Mouse (Mus musculus): ENCODE measurements around the gene Slc16a14.
"Not testable (repeated sequence)": the region's sequence is repeated elsewhere in the genome, so short reads cannot be mapped to it uniquely, and the experiment has no call there.

The Slc16a14 gene

DNA sequence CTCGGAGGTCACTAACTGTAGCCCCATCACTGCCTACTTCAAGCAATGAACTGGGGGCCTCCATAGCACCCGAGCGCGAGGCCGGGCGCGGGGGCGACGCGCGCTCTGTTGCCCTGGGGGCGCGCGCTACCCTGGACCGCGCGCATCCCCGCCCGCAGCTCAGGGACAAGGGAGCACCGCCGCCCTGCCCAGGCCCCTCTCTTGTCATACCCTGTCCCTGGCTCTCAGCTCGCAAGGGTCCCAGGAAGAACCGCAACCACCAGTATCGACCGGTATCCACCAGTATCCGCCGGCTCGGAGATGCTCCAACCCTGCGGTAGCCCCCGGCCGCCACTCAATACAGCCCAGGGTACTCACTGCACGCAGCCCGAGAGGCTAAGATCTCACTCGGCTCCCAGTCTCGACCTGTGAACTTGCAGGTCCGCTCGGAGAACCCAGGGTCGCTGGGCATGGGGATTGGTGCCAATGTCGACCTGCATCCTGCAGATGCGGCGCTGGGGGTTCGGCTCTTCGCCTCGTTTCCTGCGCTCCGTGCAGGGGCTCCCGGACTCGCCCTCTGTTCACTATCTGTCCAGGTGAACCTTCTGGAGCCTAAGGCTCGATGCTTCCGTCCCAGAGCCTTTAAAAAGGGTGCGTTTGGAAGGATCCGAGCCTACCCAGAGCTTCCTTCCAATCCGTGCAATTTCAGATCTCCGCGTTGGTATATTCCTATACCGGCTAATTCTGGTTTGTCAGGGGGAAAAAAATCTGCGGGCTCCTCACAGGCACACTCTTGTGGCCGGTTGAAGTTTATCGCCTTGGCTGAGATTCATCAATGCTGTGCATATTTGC is at the start of gene Slc16a14:
TSS of gene Slc16a14 (minus strand) at position 632 of the 831 bp plus-strand sequence.
- peak; percentile 80 for DNase-seq (ENCODE audit: extremely low spot score, low spot score)

DNA sequence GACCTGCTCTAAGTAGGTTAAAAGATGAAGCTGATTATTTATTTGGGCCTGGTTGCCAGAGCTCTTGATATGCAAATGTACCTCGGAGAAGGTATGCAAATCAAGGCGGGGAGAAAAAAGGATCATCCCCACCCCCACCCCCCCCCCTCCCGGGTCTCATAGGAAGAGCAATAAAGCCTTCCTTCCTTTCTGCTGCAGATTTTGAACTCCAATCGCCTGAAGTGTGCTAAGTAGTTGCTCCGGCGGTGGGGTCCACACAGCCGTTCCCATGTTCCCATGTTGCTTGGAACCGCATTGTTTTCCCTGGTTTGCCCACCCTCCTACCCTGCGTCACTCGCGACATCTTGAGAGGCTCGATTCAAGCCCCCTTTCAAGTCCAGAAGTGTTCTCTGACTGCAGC is 26.8 kb upstream of the Slc16a14 start:
- DNase-seq (ENCODE audit: extremely low spot score, low spot score) = not testable (repeated sequence)

DNA sequence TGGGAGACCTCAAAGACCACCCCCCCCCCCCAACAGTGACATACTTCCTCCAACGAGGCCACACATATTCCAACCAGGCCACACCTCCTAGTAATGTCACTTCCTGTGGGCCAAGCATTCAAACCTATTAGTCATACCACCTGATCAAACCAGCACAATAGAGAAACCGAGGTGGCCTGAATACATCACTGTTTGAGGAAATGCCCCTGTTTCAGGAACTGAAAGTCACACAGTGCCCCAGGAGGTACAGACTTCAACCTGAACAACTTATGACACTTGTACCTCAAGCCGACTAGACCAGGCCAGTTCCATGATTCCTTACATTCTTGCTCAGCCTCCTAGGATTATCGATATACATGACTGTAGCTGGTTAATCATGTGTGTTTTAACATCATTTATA is 22.8 kb upstream of the Slc16a14 start:
- DNase-seq (ENCODE audit: extremely low spot score, low spot score) = not testable (repeated sequence)

DNA sequence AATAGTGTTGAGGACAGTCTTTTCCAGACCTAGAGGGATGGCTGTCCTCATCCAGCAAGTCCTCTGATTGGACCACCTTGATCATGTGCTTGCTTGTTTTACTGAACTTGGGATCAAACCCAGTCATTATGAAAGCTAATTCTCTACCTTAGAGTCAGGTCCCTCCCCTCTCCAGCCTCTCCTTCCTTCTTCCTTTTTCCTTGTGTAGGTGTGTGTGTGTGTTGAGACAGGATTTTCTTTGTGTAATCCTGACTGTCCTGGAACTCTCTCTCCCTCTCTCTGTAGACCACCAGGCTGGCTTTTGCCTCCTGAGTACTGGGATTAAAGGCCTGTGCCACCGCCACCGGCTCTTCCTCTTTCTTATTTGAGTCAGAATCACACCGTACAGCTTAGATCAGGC is 21.8 kb upstream of the Slc16a14 start:
- DNase-seq (ENCODE audit: extremely low spot score, low spot score) = not testable (repeated sequence)

DNA sequence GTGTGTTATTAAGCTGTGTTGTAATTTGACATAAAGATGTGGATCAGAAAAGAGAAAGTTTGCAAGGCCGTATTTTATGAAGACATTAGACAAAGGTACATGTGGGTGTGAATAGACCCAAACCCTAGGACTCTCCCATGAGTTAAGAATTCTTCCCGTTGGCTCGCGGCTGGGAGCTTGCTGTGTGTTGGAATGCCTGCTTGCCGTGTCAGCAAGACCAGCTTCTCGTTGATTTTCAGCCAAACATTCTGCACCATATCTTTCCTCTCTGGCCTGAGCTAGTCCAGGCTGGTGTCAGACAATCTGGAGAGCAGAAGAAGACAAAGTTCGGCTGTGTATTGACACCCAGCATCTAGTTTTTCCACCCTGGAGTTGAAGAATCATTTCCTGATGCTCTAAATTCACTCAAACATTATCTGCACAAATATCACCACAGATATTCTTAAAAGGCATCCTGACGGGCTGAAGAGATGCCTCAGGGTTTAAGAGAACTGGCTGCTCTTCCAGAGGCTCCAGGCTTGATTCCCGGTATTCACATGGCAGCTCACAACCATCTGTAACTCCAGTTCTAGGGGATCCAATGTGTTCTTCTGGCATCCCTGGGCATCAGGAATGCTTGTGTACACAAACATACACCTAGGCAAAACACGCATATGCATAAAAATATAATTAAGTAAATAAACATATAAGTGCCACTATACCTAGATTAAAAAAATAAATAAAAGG is 17.7 kb upstream of the Slc16a14 start:
- DNase-seq (ENCODE audit: extremely low spot score, low spot score) = no peak

DNA sequence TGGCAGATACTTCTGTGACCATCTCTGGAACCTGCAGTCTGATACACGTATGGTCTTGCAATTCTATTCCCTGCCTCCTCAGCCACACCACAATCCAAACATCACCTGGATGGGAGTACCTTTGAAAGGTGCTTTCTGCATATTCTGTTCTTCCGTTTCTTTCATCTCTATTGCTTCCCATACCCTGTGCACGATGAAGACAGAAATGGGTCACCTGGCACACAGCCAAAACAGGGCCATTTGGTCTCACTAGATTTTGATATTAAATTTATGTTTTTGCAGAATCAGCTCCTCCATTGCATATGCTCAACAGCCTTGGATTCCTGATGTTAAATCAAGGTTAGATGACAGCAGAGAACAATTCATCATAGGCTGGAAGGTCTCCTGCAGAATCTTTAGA is 16.6 kb upstream of the Slc16a14 start:
- DNase-seq (ENCODE audit: extremely low spot score, low spot score) = no peak

DNA sequence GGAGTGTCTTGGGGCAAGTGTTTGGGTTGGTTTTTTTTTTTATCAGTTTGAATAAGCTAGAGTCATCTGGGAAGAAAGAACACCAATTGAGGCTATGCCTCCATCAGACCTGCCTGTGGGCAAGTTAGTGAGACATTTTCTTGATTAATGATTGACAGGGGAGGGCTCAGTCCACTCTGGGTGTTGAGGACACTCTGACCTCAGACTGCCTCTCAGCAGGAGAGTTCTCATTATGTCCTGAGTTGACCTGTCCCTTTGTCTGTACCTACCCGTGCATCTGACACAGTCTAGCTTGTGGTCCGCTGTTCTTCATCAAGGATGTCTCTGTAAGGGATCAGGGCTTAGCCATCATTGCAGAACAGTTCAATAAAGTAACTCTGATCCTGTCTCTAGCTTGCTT is 12.5 kb upstream of the Slc16a14 start:
- DNase-seq (ENCODE audit: extremely low spot score, low spot score) = no peak

DNA sequence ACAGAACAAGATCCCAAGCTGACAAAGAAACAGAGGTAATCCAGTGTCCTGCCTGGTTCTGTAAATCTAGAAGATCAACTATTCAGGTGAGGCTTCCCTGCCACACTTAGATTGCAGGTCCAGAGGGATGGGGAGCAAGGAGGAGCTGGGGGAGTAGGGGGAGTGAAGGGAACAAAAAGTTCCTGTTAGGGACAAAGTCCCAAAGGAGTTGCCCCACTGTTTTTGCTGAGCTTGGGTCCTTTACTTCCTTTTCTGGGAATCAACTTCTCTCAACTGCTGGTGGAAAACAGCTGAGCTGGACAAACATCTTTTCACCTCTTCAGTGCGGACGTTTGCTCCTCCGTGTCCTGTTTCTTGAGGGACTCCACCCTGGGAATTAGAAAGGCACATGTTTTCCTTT is 11.0 kb upstream of the Slc16a14 start:
- DNase-seq (ENCODE audit: extremely low spot score, low spot score) = no peak

DNA sequence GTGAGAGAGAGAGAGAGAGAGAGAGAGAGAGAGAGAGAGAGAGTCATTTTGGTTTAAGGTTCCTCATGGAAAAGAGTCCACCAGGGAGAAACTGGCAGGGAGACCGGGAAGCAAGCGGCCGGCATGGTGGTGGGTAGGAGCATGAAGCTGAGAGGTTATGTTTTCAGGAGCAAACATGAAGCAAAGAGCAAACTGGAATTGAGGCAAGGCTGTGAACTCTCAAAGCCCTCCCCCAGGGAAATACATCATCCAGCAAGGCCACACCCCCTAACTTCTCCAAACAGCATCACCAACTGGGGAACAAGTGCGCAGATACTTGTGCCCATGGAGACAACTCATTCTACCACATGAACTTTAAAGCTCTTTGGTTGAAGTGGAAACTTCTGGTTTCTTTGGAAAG is 8.6 kb upstream of the Slc16a14 start:
- DNase-seq (ENCODE audit: extremely low spot score, low spot score) = no peak

DNA sequence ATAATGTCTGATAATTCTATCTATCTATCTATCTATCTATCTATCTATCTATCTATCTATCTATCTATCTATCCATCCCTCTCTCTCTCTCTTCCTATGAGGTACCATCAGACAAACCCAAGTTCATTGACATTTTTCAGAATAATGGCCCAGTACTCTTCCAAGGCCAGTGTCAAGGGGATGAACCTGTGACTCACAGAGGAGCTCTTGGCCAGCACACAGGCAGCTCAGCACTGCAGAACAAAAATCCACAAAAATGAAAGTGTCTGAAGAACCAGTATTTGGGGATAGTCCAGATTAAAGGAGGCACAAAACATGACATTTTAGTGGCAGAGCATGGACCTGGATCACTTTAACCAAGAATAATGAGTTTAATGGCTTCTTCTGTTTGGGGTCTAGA is 7.7 kb upstream of the Slc16a14 start:
- DNase-seq (ENCODE audit: extremely low spot score, low spot score) = no peak

DNA sequence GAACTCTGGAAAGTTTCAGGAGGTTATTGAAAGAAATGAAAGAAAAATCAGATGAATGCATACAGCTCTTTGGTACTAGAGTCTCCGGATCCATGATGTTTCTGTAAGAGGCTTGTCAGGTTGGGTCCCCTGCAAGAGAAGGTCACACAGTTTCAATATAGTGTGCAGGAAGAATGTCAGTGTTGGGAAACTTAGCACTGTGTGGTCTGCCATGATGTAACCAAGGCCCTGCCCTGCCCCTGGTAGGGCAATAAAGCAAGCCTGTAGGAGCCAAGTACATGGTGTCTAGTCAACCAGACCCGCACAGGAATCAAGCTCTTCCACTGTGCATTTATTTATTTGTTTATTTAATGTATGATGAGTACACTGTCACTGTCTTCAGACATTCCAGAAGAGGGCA is 5.4 kb upstream of the Slc16a14 start:
- no peak for DNase-seq (ENCODE audit: extremely low spot score, low spot score)

DNA sequence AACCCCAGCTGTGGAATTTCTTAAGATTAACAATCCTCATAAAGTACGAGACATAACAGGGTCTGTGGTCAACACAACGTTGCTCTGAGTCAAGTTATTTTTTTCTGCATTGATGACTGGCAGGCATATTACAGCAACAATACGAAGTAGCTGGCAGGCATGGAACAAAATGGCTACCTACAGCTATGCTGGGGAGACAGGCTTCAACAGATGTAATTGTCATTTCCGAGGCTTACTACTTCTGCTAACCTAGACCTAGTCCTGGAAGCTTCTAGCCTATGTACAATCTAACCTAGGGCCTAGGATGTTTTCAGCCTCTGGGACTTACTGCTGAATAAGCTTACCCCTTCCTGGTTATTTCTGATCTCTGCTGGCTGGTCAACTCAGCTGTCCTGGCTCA is 4.5 kb upstream of the Slc16a14 start:
- DNase-seq (ENCODE audit: extremely low spot score, low spot score) = no peak

DNA sequence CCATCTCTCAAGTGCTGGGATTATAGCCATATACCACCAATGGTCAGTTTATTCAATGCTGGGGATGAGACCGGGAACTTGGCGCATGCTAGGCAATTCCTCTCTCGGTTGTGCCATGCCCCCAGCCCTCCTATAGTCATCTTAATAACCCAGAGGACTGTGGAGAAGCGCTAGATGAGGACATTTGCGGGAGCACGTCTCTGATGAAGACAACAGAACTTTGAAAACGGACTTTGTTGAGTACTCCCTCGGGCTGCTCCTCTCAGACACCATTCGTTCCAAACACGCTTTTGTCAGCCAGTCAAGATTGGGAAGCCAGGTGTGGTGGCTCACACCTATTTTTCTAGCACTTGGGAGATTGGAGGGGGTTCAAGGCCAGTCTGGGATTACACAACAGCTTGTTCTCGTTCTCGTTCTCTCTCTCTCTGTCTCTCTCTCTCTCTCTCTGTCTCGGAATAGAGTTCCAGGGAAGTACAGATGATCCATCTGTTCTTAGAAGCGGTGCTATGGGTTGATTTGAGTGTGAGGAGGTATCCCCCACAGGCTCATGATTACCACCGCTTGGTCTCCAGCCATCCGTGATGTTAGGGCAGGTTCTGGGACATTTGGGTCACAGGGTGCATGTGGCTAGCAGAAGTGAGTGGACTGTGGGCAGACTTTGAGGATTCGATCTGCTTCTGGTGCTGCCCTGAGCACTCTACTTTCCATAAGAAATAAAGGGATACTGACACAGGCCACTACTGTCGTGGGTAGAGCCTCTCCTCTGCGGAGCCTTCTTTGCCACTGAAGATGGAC is 2.0 kb upstream of the Slc16a14 start:
- no peak for DNase-seq (ENCODE audit: extremely low spot score, low spot score)

DNA sequence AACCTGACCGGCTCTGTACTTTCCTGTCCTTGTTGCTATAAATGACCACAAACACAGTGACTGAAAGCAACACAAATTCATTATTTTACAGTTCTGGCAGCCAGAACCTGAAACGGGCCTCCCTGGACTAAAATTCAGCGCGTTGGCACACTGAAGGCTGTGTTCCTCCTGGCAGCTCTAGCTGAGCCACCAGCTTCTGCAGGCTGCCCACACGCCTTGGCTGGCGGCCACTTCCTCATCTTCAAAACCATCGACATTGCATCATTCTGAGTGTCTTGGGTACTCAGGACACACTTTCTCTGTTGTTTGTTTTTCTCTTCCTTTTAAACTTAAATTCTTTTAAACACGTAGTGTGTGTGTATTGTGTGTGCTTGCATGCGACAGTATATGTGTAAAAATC is 734 bp upstream of the Slc16a14 start:
- no peak for DNase-seq (ENCODE audit: extremely low spot score, low spot score)

DNA sequence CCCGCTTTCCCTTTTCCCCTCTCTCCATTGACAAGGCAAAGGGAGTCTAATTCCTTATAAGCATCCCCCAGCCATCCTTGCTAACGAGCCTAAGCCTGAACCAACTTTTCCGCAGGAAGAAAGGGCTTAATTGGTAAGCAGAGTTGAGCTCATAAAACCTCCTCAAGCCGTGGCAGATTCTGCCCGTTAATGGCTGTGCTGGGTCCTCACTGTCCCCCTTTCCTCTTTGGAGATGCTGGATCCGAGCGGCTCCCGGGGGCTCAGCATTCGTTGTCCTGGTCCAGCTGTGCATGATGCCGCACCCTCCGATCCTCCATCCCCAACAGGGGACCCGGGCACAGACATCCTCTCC is 807 bp downstream of the Slc16a14 start:
- DNase-seq (ENCODE audit: extremely low spot score, low spot score) = peak; percentile 61

DNA sequence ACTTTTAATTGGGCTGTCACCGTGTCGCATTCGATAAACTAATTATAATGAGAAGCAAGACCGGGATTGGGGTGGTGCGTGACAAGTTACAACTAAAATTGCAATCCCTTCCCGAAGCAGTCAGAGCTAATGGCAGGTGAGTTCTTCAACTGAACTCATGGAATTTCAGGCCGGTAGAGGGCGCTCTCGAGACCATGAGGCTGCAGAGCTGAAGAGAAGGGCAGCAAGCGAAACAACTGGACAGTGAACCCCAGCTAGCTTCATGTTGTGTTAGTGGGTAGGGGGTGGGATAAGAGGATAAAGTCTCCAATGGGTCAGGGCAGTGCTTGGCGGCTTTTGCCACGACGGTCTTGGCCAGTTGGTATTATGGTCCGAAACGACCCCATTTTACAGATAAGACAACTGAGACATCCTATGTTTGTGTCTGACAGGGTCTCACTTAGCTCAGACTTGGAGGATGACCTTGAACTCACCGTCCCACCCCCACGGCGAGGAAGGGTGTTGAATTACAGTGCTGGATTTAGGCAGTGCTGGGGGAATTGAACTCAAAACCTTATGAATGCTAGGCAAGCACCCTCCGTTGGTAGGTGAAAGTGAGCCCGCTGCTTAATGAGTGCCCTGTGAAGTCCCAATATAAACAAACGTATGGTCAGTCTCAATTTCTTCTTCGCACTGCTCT is 1.3 kb downstream of the Slc16a14 start:
- peak; percentile 82 for DNase-seq (ENCODE audit: extremely low spot score, low spot score)

DNA sequence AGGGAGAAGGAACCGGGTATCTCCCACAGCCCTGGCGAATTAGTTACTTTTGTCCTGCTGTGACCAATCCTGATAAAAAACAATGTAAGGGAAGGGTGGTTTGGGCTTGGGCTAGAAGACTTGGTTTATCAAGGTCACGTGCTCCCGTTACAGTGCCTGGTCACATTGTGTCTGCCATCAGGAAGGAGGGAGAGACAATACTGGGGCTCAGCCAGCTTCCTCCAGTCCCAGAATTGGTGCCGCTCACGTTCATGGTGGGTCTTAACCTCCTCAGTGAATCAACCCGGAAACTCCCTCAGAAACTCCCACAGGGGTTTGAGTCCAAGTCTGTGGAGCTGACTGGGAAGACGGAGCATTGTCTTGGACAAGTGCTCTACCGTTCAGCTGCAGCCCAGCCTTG is 9.3 kb downstream of the Slc16a14 start:
- DNase-seq (ENCODE audit: extremely low spot score, low spot score) = no peak

DNA sequence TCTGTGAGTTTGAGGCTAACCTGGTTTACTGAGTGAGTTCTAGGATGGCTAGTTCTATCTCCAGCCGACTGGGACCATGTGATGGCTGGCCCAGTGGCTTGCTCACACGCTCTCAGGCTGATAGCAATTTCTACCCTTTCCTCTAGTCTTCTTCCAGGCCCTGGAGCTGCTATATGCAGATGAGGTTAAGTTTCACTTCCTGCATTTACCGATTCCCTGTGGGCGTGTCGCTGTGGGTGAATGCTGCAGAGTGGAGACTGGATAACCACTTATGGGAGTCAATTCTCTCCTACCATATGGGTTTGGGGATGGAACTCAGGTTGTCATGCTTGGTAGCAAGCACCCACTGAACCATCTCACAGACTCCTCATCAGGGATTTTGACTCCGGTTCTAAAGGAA is 10.8 kb downstream of the Slc16a14 start:
- no peak for DNase-seq (ENCODE audit: extremely low spot score, low spot score)

DNA sequence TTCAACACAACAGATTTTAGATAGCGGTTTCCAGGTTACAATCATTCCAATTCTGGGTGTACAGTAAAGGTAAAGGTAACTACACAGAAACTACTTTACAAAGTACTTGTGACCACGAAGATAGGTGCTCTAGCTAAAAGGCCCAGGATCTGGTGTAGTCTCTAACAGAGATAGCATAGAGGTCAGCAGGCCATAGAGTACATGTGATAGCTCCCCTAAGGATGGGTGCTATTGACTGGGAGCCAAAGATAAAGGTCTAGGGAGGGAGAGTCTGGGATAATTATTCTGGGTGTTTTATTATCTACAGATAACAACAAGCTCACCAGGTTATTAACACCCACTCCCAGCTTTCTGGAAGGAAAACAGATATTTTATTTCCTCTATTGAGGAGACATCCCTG is 11.5 kb downstream of the Slc16a14 start:
- DNase-seq (ENCODE audit: extremely low spot score, low spot score) = no peak

DNA sequence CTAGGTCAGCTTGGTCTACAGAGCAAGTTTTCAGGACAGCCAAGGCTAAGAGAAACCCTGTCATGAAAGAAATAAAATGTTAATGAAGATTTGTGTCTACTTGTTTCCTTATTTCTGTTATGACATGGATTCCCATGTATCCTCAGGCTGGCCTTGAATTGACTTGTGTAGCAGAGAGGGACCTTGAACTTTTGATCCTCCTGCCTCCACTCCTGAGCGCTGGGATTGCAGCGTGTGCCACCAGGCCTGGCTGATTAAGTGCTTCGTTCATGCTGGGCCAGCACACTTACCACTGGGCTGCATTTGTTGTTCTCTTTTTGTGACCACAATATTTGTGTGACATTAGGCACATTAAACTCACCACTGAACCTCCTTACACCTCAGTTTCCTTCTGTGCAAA is 16.1 kb downstream of the Slc16a14 start:
- DNase-seq (ENCODE audit: extremely low spot score, low spot score) = no peak

DNA sequence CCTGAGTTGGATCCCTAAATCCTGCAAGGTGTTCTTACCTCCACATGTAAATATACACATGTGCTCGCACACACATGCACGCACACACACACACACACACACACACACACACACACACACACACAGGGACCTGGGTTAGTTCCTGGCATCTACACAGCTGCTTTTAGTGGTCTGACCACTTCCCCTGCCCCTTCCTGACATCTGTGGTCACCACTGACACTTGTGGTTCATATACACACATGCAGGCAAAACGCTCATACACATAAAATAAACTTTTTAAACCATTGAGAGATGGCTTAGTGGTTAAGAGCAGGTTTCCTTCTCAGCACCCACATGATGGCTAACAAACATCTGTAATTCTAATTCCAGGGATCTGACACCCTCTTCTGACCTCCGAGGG is 19.9 kb downstream of the Slc16a14 start:
- no peak for DNase-seq (ENCODE audit: extremely low spot score, low spot score)

DNA sequence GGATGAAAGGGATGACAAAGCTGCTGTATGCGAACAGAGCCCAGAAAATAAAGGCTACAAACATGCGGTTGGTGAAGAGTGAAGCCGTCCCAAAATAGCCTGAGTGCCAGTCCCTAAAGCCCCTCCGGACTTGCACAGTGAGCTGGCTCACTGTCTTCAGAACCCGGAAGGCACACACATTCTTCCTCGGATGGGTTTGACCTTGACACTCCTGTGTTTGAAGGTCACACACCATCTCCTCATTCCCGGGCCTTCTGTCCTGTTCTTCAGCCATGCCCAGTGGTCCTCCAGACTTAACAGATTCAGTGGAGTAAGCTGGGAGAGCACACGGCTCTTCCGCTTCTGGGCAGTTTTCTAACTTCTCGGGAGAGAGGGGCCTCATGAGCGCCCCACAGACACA is 22.4 kb downstream of the Slc16a14 start:
- DNase-seq (ENCODE audit: extremely low spot score, low spot score) = no peak
